Mouse (Mus musculus): Measurements from ENCODE around the gene Il1rl1. TPM values are rescaled to one million over a fixed set of nuclear protein-coding genes. Genes with fewer than 3 reads are reported as not detected.
A peak's percentile ranks its signal among the peaks of the same experiment; 100 is the strongest.

The Il1rl1 gene
- total and polyA plus RNA-seq, 3 experiments, result 44.4 to 68.4 TPM; not detected in 1

GRCm38 (mm10) chr1:40465477-40466430, 36.4 kb downstream of the Il1rl1 start, which contains the start of gene Il18r1:
TSS of gene Il18r1 (plus strand) at chr1:40465552.
- Histone ChIP-seq H3K79me2 (ENCODE audit: control insufficient read depth, insufficient read depth, low read length, poor library complexity) (no peaks in the 10 kb centered on the region), H3K4me3 (ENCODE audit: control insufficient read depth in 1 of 2, insufficient read depth in 1 of 2, low read depth in 2 of 2, low read length in 2 of 2) (no peak within 1 kb of the TSS), H3K4me1 (ENCODE audit: control insufficient read depth in 1 of 2, insufficient read depth in 2 of 2, low read length in 2 of 2) (peaks cover 0 to 4% of the 10 kb centered on the region in 2 experiments; a peak in 1 of 4 replicates), H3K27me3 (ENCODE audit: control insufficient read depth in 1 of 2, insufficient read depth in 2 of 2, low read length in 2 of 2) (no peaks in the 10 kb centered on the region), H3K36me3 (ENCODE audit: control insufficient read depth in 1 of 2, insufficient read depth in 2 of 2, low read length in 2 of 2) (peaks cover 3 to 18% of the 10 kb centered on the region in 2 experiments), H3K27ac (ENCODE audit: control insufficient read depth, low read depth, low read length) (no peak within 1 kb of the TSS), H3K9ac (ENCODE audit: control insufficient read depth, low read depth, low read length, poor library complexity, severe bottlenecking) (no peak within 1 kb of the TSS), H3K9me3 (replicated peaks; ENCODE audit: insufficient read depth, low read length) (no peaks in the 10 kb centered on the region)
- TF ChIP-seq CTCF (IDR thresholded peaks at IDR 0.05 in 2 of 3, conservative IDR thresholded peaks at IDR 0.05 in 1 of 3; ENCODE audit: control insufficient read depth in 1 of 3, insufficient read depth in 1 of 3, low read depth in 2 of 3, low read length in 3 of 3, poor library complexity in 1 of 3, severe bottlenecking in 1 of 3) (peak in 2 of 3 experiments; percentile 40 to 50; a peak in 4 of 6 replicates), SMC3 (IDR thresholded peaks at IDR 0.05; ENCODE audit: low read depth, low read length) (peak; percentile 46; the same call in 1 of the 2 replicates), BHLHE40 (IDR thresholded peaks at IDR 0.05; ENCODE audit: borderline replicate concordance, low read depth, low read length) (no peak), ZNF384 (IDR thresholded peaks at IDR 0.05; ENCODE audit: low read depth, low read length) (peak; percentile 71), KAT2A (conservative IDR thresholded peaks at IDR 0.05; ENCODE audit: low read depth, low read length) (no peak), MYB (IDR thresholded peaks at IDR 0.05; ENCODE audit: low read depth, low read length) (no peak)
- DNase-seq (ENCODE audit: low read depth, low spot score), result no peak

- Histone ChIP-seq H3K4me1 (ENCODE audit: control insufficient read depth in 1 of 2, insufficient read depth in 2 of 2, low read length in 2 of 2) (peaks cover 0 to 4% of the 10 kb centered on the region in 2 experiments; a peak in 1 of 4 replicates), H3K79me2 (ENCODE audit: control insufficient read depth, insufficient read depth, low read length, poor library complexity) (no peaks in the 10 kb centered on the region), H3K27me3 (ENCODE audit: control insufficient read depth in 1 of 2, insufficient read depth in 2 of 2, low read length in 2 of 2) (no peaks in the 10 kb centered on the region), H3K27ac (ENCODE audit: control insufficient read depth, low read depth, low read length) (no peak overlapping the region), H3K9me3 (replicated peaks; ENCODE audit: insufficient read depth, low read length) (no peaks in the 10 kb centered on the region), H3K9ac (ENCODE audit: control insufficient read depth, low read depth, low read length, poor library complexity, severe bottlenecking) (no peak overlapping the region), H3K36me3 (ENCODE audit: control insufficient read depth in 1 of 2, insufficient read depth in 2 of 2, low read length in 2 of 2) (peaks cover 3 to 8% of the 10 kb centered on the region in 2 experiments), H3K4me3 (ENCODE audit: control insufficient read depth in 1 of 2, insufficient read depth in 1 of 2, low read depth in 2 of 2, low read length in 2 of 2) (no peak overlapping the region)
- no peak for DNase-seq (ENCODE audit: low read depth, low spot score)
- TF ChIP-seq SMC3 (IDR thresholded peaks at IDR 0.05; ENCODE audit: low read depth, low read length) (no peak), GATA1 (IDR thresholded peaks at IDR 0.05; ENCODE audit: low read depth, low read length) (no peak), USF2 (IDR thresholded peaks at IDR 0.05; ENCODE audit: borderline replicate concordance in 1 of 2, insufficient read depth in 1 of 2, low read depth in 1 of 2, low read length in 2 of 2) (no peak), E2F4 (IDR thresholded peaks at IDR 0.05; ENCODE audit: borderline replicate concordance, low read depth, low read length) (no peak), SIN3A (IDR thresholded peaks at IDR 0.05; ENCODE audit: low read length) (no peak), HCFC1 (IDR thresholded peaks at IDR 0.05; ENCODE audit: low read depth, low read length) (no peak), POLR2AphosphoS5 (IDR thresholded peaks at IDR 0.05; ENCODE audit: borderline replicate concordance, low read depth, low read length) (no peak), ZC3H11A (IDR thresholded peaks at IDR 0.05; ENCODE audit: low read depth, low read length) (no peak), MAZ (IDR thresholded peaks at IDR 0.05; ENCODE audit: low read depth, low read length) (no peak), USF1 (IDR thresholded peaks at IDR 0.05; ENCODE audit: low read depth, low read length) (no peak), EP300 (IDR thresholded peaks at IDR 0.05; ENCODE audit: low read depth in 1 of 2, low read length in 2 of 2) (no peak), RAD21 (IDR thresholded peaks at IDR 0.05; ENCODE audit: low read depth, low read length) (no peak), CHD1 (IDR thresholded peaks at IDR 0.05; ENCODE audit: low read depth, low read length) (no peak), MAX (IDR thresholded peaks at IDR 0.05; ENCODE audit: low read length) (no peak), MEF2A (IDR thresholded peaks at IDR 0.05; ENCODE audit: extremely low read depth, insufficient replicate concordance, low read depth, low read length, poor library complexity, severe bottlenecking) (no peak), ZNF384 (IDR thresholded peaks at IDR 0.05; ENCODE audit: low read depth, low read length) (no peak), ELF1 (IDR thresholded peaks at IDR 0.05; ENCODE audit: low read depth, low read length) (no peak), MYB (IDR thresholded peaks at IDR 0.05; ENCODE audit: low read depth, low read length) (no peak)
Observed at GRCm38 (mm10) chr1:40467306-40467705, 37.9 kb downstream of the Il1rl1 start.

All from MEL (cell line).